Mouse (Mus musculus) CH12.LX (cell line): Measurements from ENCODE around the gene 4930442H23Rik. TPM values are rescaled to one million over a fixed set of nuclear protein-coding genes. Genes with fewer than 3 reads are reported as not detected.
A peak's percentile ranks its signal among the peaks of the same experiment; 100 is the strongest.

Experiments used
- DNase-seq: peaks from one replicate; pipeline ENCODE4 v3.0.0-alpha.2; 2013; ENCODE audit errors: extremely low read depth
- H3K27ac ChIP-seq: 2 replicates; pipeline ENCODE4 v1.5.1; 2012; ENCODE audit warnings: low read depth, mild to moderate bottlenecking, control low read depth, moderate library complexity; ENCODE audit not compliant: insufficient read depth
- H3K27me3 ChIP-seq: replicated peaks from 2 replicates; pipeline ENCODE3; 2012; ENCODE audit warnings: inconsistent platforms
- H3K36me3 ChIP-seq, 2 experiments: replicated peaks in 1 of 2; 2 replicates each; pipeline versions ENCODE3 to v1.6.1; 2012; ENCODE audit warnings: inconsistent platforms in 1 of 2, low read length in 1 of 2, mild to moderate bottlenecking in 1 of 2, mixed read lengths in 1 of 2, moderate library complexity in 1 of 2; ENCODE audit not compliant: control insufficient read depth in 1 of 2, insufficient read depth in 1 of 2
- H3K4me1 ChIP-seq, 2 experiments: 2 replicates each; pipeline ENCODE4 v1.6.1; 2012; ENCODE audit warnings: inconsistent platforms in 1 of 2, moderate library complexity in 1 of 2; ENCODE audit not compliant: insufficient read depth in 2 of 2, control insufficient read depth in 1 of 2
- H3K4me2 ChIP-seq: 2 replicates; pipeline ENCODE4 v1.6.1; 2012; ENCODE audit warnings: low read depth, mild to moderate bottlenecking, control low read depth; ENCODE audit not compliant: poor library complexity, insufficient read depth, severe bottlenecking
- H3K4me3 ChIP-seq, 3 experiments: fragments of 150-350 bp in 1 of 3; sonication (generic) in 1 of 3; replicated peaks in 1 of 3; 2 replicates each; pipeline versions ENCODE3 to v1.5.1; 2011 to 2012; ENCODE audit warnings: low read depth in 2 of 3, low read length in 2 of 3, mild to moderate bottlenecking in 2 of 3, moderate library complexity in 2 of 3, control low read depth in 1 of 3, improper control_type of control experiment in 1 of 3, inconsistent platforms in 1 of 3, mixed read lengths in 1 of 3; ENCODE audit not compliant: poor library complexity in 1 of 3
- H3K79me2 ChIP-seq: replicated peaks from 2 replicates; pipeline ENCODE4 v1.6.1; 2012; ENCODE audit warnings: mild to moderate bottlenecking, moderate library complexity; ENCODE audit not compliant: control insufficient read depth, poor library complexity, insufficient read depth, severe bottlenecking; ENCODE audit errors: extremely low read depth
- H3K9ac ChIP-seq: 2 replicates; pipeline ENCODE4 v1.6.1; 2012; ENCODE audit warnings: low read depth, mild to moderate bottlenecking, control low read depth, moderate library complexity; ENCODE audit not compliant: insufficient read depth
- H3K9me3 ChIP-seq: replicated peaks from 2 replicates; pipeline ENCODE3; 2012; ENCODE audit warnings: low read length, inconsistent platforms, mixed read lengths
- CHD1 ChIP-seq: IDR thresholded peaks from 2 replicates; pipeline ENCODE4 v1.6.1; 2012; ENCODE audit warnings: low read depth, low read length, improper control_type of control experiment, inconsistent platforms
- CTCF ChIP-seq, 2 experiments: IDR thresholded peaks in 1 of 2; conservative IDR thresholded peaks in 1 of 2; 2 replicates each; pipeline ENCODE4 v1.5.1; 2011 to 2012; ENCODE audit warnings: low read depth in 2 of 2, low read length in 2 of 2, improper control_type of control experiment in 1 of 2, inconsistent platforms in 1 of 2, mild to moderate bottlenecking in 1 of 2, moderate library complexity in 1 of 2
- JUND ChIP-seq: conservative IDR thresholded peaks from 2 replicates; pipeline ENCODE4 v1.6.1; 2011; ENCODE audit warnings: low read depth, low read length, improper control_type of control experiment
- MEF2A ChIP-seq: IDR thresholded peaks from 2 replicates; pipeline ENCODE4 v1.6.1; 2014; ENCODE audit warnings: low read depth, mild to moderate bottlenecking, inconsistent platforms, low read length, improper control_type of control experiment, borderline replicate concordance
- MXI1 ChIP-seq: IDR thresholded peaks from 2 replicates; pipeline ENCODE4 v1.6.1; 2011; ENCODE audit warnings: mild to moderate bottlenecking, low read depth, low read length, improper control_type of control experiment
- MYC ChIP-seq: IDR thresholded peaks from 2 replicates; pipeline ENCODE4 v1.6.1; 2011; ENCODE audit warnings: low read depth, mild to moderate bottlenecking, improper control_type of control experiment, low read length
- POLR2A ChIP-seq: IDR thresholded peaks from 2 replicates; pipeline ENCODE4 v1.6.1; 2011; ENCODE audit warnings: low read depth, mild to moderate bottlenecking, improper control_type of control experiment, low read length
- POLR2AphosphoS2 ChIP-seq: IDR thresholded peaks from 2 replicates; pipeline ENCODE4 v1.6.1; 2011; ENCODE audit warnings: low read depth, low read length, improper control_type of control experiment
- RCOR1 ChIP-seq: conservative IDR thresholded peaks from 2 replicates; pipeline ENCODE4 v1.6.1; 2012; ENCODE audit warnings: low read depth, mild to moderate bottlenecking, inconsistent platforms, low read length, improper control_type of control experiment
- TCF12 ChIP-seq: IDR thresholded peaks from 2 replicates; pipeline ENCODE4 v1.6.1; 2014; ENCODE audit warnings: low read depth, mild to moderate bottlenecking, inconsistent platforms, low read length, improper control_type of control experiment
- USF2 ChIP-seq: conservative IDR thresholded peaks from 2 replicates; pipeline ENCODE4 v1.6.1; 2011; ENCODE audit warnings: low read depth, low read length, improper control_type of control experiment
- ZMIZ1 ChIP-seq: IDR thresholded peaks from 2 replicates; pipeline ENCODE4 v1.6.1; 2012; ENCODE audit warnings: low read depth, mild to moderate bottlenecking, inconsistent platforms, low read length, improper control_type of control experiment
- dilution Hi-C: fragments of 300-500 bp; cut with MboI; formaldehyde crosslinking; loops from 2 replicates; pipeline ENCODE4 v1.14.3; 2020; ENCODE audit warnings: low sequenced_read_pairs; ENCODE audit not compliant: extremely low pct_unique_long_range_greater_than_20kb, extremely low pct_ligation_motif_present
- in situ Hi-C: fragments of 300-500 bp; cut with MboI; formaldehyde crosslinking; loops from 3 replicates; pipeline ENCODE4 v1.14.3; 2019; ENCODE audit warnings: low sequenced_read_pairs, low pct_ligation_motif_present, low pct_unique_long_range_greater_than_20kb, mixed read lengths
- polyA plus RNA-seq: library from polyadenylated mRNA; unstranded; fragments of >175 nt; gene quantifications from 2 replicates; pipeline ENCODE4 v1.2.1, GENCODE M21; 2012; ENCODE audit warnings: low read depth; ENCODE audit not compliant: insufficient read length
- total RNA-seq, 2 experiments: library from RNA; depleted of rRNA; stranded (reverse); fragments of 300-350 nt in 1 of 2; fragments of >200 nt in 1 of 2; gene quantifications; 2 replicates each; pipeline ENCODE4 v1.2.3; 2012 to 2014

4930442H23Rik gene
- total and polyA plus RNA-seq, 3 experiments = 0.27 TPM; not detected in 2

DNA sequence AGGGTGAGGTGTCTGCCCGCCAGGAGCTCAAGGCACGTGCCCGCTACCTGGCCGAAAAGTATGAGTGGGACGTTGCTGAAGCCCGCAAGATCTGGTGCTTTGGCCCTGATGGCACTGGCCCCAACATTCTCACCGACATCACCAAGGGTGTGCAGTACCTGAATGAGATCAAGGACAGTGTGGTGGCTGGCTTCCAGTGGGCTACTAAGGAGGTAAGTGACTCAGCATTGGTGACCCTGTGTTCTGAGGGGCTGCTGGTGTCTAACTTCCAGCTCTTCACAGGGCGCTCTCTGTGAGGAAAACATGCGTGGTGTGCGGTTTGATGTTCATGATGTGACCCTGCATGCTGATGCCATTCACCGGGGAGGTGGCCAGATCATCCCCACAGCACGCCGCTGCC is 2.7 kb downstream of the 4930442H23Rik start:
- TF ChIP-seq TCF12 (no peak), POLR2AphosphoS2 (0 out of 2 replicates have a peak, but pooled peaks have one; percentile 1)
- Histone ChIP-seq H3K4me3 (no peak overlapping the region), H3K27me3 (no peaks in the 10 kb centered on the region), H3K4me2 (no peak overlapping the region), H3K9ac (no peak overlapping the region), H3K4me1 (peaks cover 22 to 50% of the 10 kb centered on the region in 2 experiments), H3K36me3 (peaks cover 60 to 73% of the 10 kb centered on the region in 2 experiments), H3K27ac (no peak overlapping the region; the same call in 1 of the 2 replicates), H3K9me3 (no peaks in the 10 kb centered on the region), H3K79me2 (peaks cover 42% of the 10 kb centered on the region)
- dilution Hi-C loops = no loop called here
- in situ Hi-C loops = no loop called here
- no peak for DNase-seq

DNA sequence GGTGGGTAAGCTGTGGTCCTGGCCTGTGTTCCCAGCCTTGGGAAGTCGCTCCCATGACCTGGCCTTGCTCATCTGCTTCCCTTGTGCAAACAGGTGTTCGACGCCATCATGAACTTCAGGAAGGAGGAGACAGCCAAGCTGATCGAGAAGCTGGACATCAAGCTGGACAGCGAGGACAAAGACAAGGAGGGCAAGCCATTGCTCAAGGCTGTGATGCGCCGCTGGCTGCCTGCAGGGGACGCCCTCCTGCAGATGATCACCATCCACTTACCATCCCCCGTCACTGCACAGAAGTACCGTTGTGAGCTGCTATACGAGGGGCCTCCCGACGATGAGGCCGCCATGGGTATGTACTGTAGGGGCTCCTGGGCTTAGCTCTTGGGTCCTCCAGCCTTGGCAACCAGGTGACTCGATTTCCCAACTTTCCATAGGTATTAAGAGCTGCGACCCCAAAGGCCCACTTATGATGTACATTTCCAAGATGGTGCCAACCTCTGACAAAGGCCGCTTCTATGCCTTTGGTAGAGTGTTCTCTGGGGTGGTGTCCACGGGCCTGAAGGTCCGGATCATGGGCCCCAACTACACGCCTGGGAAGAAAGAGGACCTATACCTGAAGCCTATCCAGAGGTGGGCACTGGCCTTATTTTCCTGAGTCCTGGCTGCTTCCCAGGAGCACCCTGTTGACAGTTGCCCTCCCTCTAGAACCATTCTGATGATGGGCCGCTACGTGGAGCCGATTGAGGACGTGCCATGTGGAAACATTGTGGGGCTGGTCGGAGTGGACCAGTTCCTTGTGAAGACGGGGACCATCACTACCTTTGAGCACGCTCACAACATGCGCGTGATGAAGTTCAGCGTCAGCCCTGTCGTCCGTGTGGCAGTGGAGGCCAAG is 4.0 kb downstream of the 4930442H23Rik start:
- in situ Hi-C loops (loop anchor here (10.0 kb wide), 1 partner anchor 105 kb away; the partner anchor contains the start of gene Thop1), dilution Hi-C loops (no loop called here)
- Histone ChIP-seq H3K36me3 (peaks cover 53 to 63% of the 10 kb centered on the region in 2 experiments), H3K9me3 (no peaks in the 10 kb centered on the region), H3K27me3 (no peaks in the 10 kb centered on the region), H3K79me2 (peaks cover 41% of the 10 kb centered on the region), H3K9ac (no peak overlapping the region), H3K4me3 (peak overlapping the region in 1 of 3 experiments; percentile 99), H3K27ac (no peak overlapping the region), H3K4me1 (peaks cover 22 to 55% of the 10 kb centered on the region in 2 experiments), H3K4me2 (no peak overlapping the region)
- DNase-seq = no peak
- TF ChIP-seq USF2 (no peak), POLR2AphosphoS2 (peak; percentile 60), MYC (no peak), CHD1 (no peak), POLR2A (peak; percentile 22), CTCF (conservative IDR thresholded peaks at IDR 0.05 in 1 of 2, IDR thresholded peaks at IDR 0.05 in 1 of 2; ENCODE audit: low read depth in 2 of 2, low read length in 2 of 2) (peak; percentile 17 to 31; a peak in 2 of 4 replicates), MXI1 (no peak), ZMIZ1 (no peak)

DNA sequence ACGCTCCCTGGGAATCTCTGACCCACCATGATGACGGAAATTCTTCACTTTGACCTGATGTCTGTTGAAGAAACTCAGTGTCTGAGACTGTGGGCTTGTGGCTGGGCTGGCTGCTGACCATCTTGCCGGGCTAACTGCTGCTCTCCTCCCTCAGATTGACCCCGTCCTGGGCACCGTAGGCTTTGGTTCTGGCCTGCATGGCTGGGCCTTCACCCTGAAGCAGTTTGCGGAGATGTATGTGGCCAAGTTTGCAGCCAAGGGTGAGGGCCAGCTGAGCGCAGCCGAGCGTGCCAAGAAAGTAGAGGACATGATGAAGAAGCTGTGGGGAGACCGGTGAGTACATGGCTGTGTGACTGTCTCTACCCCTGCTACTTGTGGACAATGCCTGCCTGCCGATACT is 4.7 kb downstream of the 4930442H23Rik start:
- dilution Hi-C loops = no loop called here
- H3K27me3 ChIP-seq = no peaks in the 10 kb centered on the region
- no peak for TF ChIP-seq RCOR1
- no peak for TF ChIP-seq TCF12
- no peak for TF ChIP-seq MEF2A
- TF ChIP-seq POLR2A = peak; percentile 12; the same call in 1 of the 2 replicates
- no peak for TF ChIP-seq JUND
- no peak for TF ChIP-seq MYC
- peaks cover 25 to 52% of the 10 kb centered on the region in 2 experiments for H3K4me1 ChIP-seq
- H3K4me2 ChIP-seq = peak overlapping the region; percentile 60; the same call in 1 of the 2 replicates
- in situ Hi-C loops = loop anchor here (10.0 kb wide), 1 partner anchor 104 kb away; the partner anchor contains the start of gene Thop1
- H3K79me2 ChIP-seq = peaks cover 39% of the 10 kb centered on the region
- peak overlapping the region in 1 of 3 experiments; percentile 99 for H3K4me3 ChIP-seq
- H3K9me3 ChIP-seq = no peaks in the 10 kb centered on the region
- H3K9ac ChIP-seq = no peak overlapping the region
- DNase-seq = no peak
- H3K27ac ChIP-seq = no peak overlapping the region
- peaks cover 53 to 55% of the 10 kb centered on the region in 2 experiments for H3K36me3 ChIP-seq
